Mouse (Mus musculus) MEL (cell line): ENCODE measurements at regions not wholly inside any gene's neighbourhood (a gene's known extent, or its start where the extent isn't known, plus 50 kb on each side); places are given as distances from the start of the nearest gene placed in this dataset.

Experiments used
- DNase-seq: peaks from one replicate; pipeline ENCODE4 v3.0.0; 2011; ENCODE audit warnings: low read depth, low spot score
- H3K27ac ChIP-seq: 2 replicates; pipeline ENCODE4 v1.5.1; 2012; ENCODE audit warnings: low read depth, mild to moderate bottlenecking, control low read depth, low read length, moderate library complexity; ENCODE audit not compliant: control insufficient read depth
- H3K27me3 ChIP-seq, 2 experiments: fragments of 150-350 bp in 1 of 2; sonication (generic) in 1 of 2; 2 replicates each; pipeline ENCODE4 v1.6.1; 2012; ENCODE audit warnings: low read length in 2 of 2, mild to moderate bottlenecking in 2 of 2, improper control_type of control experiment in 1 of 2, moderate library complexity in 1 of 2; ENCODE audit not compliant: insufficient read depth in 2 of 2, control insufficient read depth in 1 of 2
- H3K36me3 ChIP-seq, 2 experiments: 2 replicates each; pipeline ENCODE4 v1.6.1; 2012 to 2014; ENCODE audit warnings: low read length in 2 of 2, improper control_type of control experiment in 1 of 2, inconsistent platforms in 1 of 2, mild to moderate bottlenecking in 1 of 2; ENCODE audit not compliant: insufficient read depth in 2 of 2, control insufficient read depth in 1 of 2
- H3K4me1 ChIP-seq, 2 experiments: fragments of 150-350 bp in 1 of 2; sonication (generic) in 1 of 2; 2 replicates each; pipeline ENCODE4 v1.6.1; 2012; ENCODE audit warnings: low read length in 2 of 2, improper control_type of control experiment in 1 of 2, mild to moderate bottlenecking in 1 of 2; ENCODE audit not compliant: insufficient read depth in 2 of 2, control insufficient read depth in 1 of 2
- H3K4me3 ChIP-seq, 2 experiments: fragments of 150-350 bp in 1 of 2; sonication (generic) in 1 of 2; 2 replicates each; pipeline ENCODE4 v1.5.1; 2012; ENCODE audit warnings: low read depth in 2 of 2, low read length in 2 of 2, mild to moderate bottlenecking in 2 of 2, moderate library complexity in 2 of 2, control low read depth in 1 of 2, improper control_type of control experiment in 1 of 2; ENCODE audit not compliant: control insufficient read depth in 1 of 2, insufficient read depth in 1 of 2
- H3K79me2 ChIP-seq: 2 replicates; pipeline ENCODE4 v1.6.1; 2012; ENCODE audit warnings: mild to moderate bottlenecking, low read length, moderate library complexity; ENCODE audit not compliant: control insufficient read depth, poor library complexity, insufficient read depth
- H3K9ac ChIP-seq: 2 replicates; pipeline ENCODE4 v1.6.1; 2012; ENCODE audit warnings: low read depth, mild to moderate bottlenecking, control low read depth, low read length, moderate library complexity; ENCODE audit not compliant: control insufficient read depth, poor library complexity, severe bottlenecking
- H3K9me3 ChIP-seq: fragments of 150-350 bp; sonication (generic); replicated peaks from 2 replicates; pipeline ENCODE4 v1.6.1; 2012; ENCODE audit warnings: mild to moderate bottlenecking, low read length, improper control_type of control experiment, moderate library complexity; ENCODE audit not compliant: insufficient read depth
- BHLHE40 ChIP-seq: IDR thresholded peaks from 2 replicates; pipeline ENCODE4 v1.6.1; 2012; ENCODE audit warnings: low read depth, mild to moderate bottlenecking, inconsistent platforms, low read length, improper control_type of control experiment, borderline replicate concordance
- CHD2 ChIP-seq: IDR thresholded peaks from 2 replicates; pipeline ENCODE4 v1.6.1; 2011; ENCODE audit warnings: low read length, improper control_type of control experiment
- GABPA ChIP-seq: IDR thresholded peaks from 2 replicates; pipeline ENCODE4 v1.6.1; 2012; ENCODE audit warnings: low read depth, mild to moderate bottlenecking, inconsistent platforms, low read length, improper control_type of control experiment, moderate library complexity
- MAFK ChIP-seq: IDR thresholded peaks from 2 replicates; pipeline ENCODE4 v1.6.1; 2011; ENCODE audit warnings: low read depth, mild to moderate bottlenecking, low read length, improper control_type of control experiment, borderline replicate concordance
- MEF2A ChIP-seq: IDR thresholded peaks from 2 replicates; pipeline ENCODE4 v1.6.1; 2014; ENCODE audit warnings: low read depth, mild to moderate bottlenecking, inconsistent platforms, low read length, improper control_type of control experiment; ENCODE audit not compliant: poor library complexity, insufficient replicate concordance, severe bottlenecking; ENCODE audit errors: extremely low read depth
- MYB ChIP-seq: IDR thresholded peaks from 2 replicates; pipeline ENCODE4 v1.6.1; 2011; ENCODE audit warnings: mild to moderate bottlenecking, low read depth, low read length, improper control_type of control experiment
- MYC ChIP-seq: IDR thresholded peaks from 2 replicates; pipeline ENCODE4 v1.6.1; 2011; ENCODE audit warnings: low read depth, mild to moderate bottlenecking, low read length, improper control_type of control experiment, moderate library complexity
- NRF1 ChIP-seq: IDR thresholded peaks from 2 replicates; pipeline ENCODE4 v1.6.1; 2014; ENCODE audit warnings: low read depth, mild to moderate bottlenecking, inconsistent platforms, low read length, improper control_type of control experiment, moderate library complexity; ENCODE audit not compliant: poor library complexity, insufficient read depth, severe bottlenecking
- POLR2AphosphoS2 ChIP-seq: IDR thresholded peaks from 2 replicates; pipeline ENCODE4 v1.6.1; 2011; ENCODE audit warnings: low read length, improper control_type of control experiment
- POLR2AphosphoS5 ChIP-seq: IDR thresholded peaks from 2 replicates; pipeline ENCODE4 v1.6.1; 2012; ENCODE audit warnings: low read depth, borderline replicate concordance, mild to moderate bottlenecking, inconsistent platforms, low read length, moderate library complexity, mixed read lengths
- RAD21 ChIP-seq: IDR thresholded peaks from 2 replicates; pipeline ENCODE4 v1.6.1; 2011; ENCODE audit warnings: mild to moderate bottlenecking, low read depth, low read length, improper control_type of control experiment
- SIN3A ChIP-seq: IDR thresholded peaks from 2 replicates; pipeline ENCODE4 v1.6.1; 2012; ENCODE audit warnings: low read length, improper control_type of control experiment, inconsistent platforms
- SMC3 ChIP-seq: IDR thresholded peaks from 2 replicates; pipeline ENCODE4 v1.6.1; 2011; ENCODE audit warnings: low read depth, low read length, improper control_type of control experiment
- TBP ChIP-seq: IDR thresholded peaks from 2 replicates; pipeline ENCODE4 v1.8.0; 2011; ENCODE audit warnings: low read depth, low read length, improper control_type of control experiment
- UBTF ChIP-seq: IDR thresholded peaks from 2 replicates; pipeline ENCODE4 v1.6.1; 2012; ENCODE audit warnings: low read depth, mild to moderate bottlenecking, inconsistent platforms, low read length, improper control_type of control experiment, moderate library complexity, borderline replicate concordance; ENCODE audit not compliant: insufficient read depth
- USF2 ChIP-seq, 2 experiments: IDR thresholded peaks; 2 replicates each; pipeline ENCODE4 v1.6.1; 2011 to 2012; ENCODE audit warnings: improper control_type of control experiment in 2 of 2, low read length in 2 of 2, borderline replicate concordance in 1 of 2, inconsistent platforms in 1 of 2, low read depth in 1 of 2, mild to moderate bottlenecking in 1 of 2; ENCODE audit not compliant: insufficient read depth in 1 of 2
- ZNF384 ChIP-seq: IDR thresholded peaks from 2 replicates; pipeline ENCODE4 v1.6.1; 2012; ENCODE audit warnings: low read depth, mild to moderate bottlenecking, inconsistent platforms, low read length, improper control_type of control experiment

GRCm38 (mm10) chr7:89051240-89051639, 352.8 kb downstream of the Tmem135 start:
- TF ChIP-seq CHD2 = no peak
- no peak for TF ChIP-seq MAFK
- no peak for TF ChIP-seq BHLHE40
- TF ChIP-seq POLR2AphosphoS5 = no peak
- no peak for TF ChIP-seq SIN3A
- no peak for TF ChIP-seq NRF1
- TF ChIP-seq MYB = no peak
- TF ChIP-seq USF2 (IDR thresholded peaks at IDR 0.05; ENCODE audit: borderline replicate concordance in 1 of 2, insufficient read depth in 1 of 2, low read depth in 1 of 2, low read length in 2 of 2) = no peak
- no peak for TF ChIP-seq TBP
- no peak for TF ChIP-seq SMC3
- TF ChIP-seq, all 39 proteins: peak for 0
- Histone ChIP-seq H3K27me3 (no peaks in the 10 kb centered on the region; a peak in 1 of 4 replicates), H3K4me1 (no peaks in the 10 kb centered on the region), H3K9ac (no peak overlapping the region), H3K79me2 (no peaks in the 10 kb centered on the region), H3K27ac (no peak overlapping the region), H3K36me3 (no peaks in the 10 kb centered on the region), H3K4me3 (no peak overlapping the region), H3K9me3 (no peaks in the 10 kb centered on the region)
- no peak for DNase-seq

GRCm38 (mm10) chr7:89046405-89047217, 357.4 kb downstream of the Tmem135 start:
- Histone ChIP-seq H3K27me3 (no peaks in the 10 kb centered on the region), H3K4me1 (no peaks in the 10 kb centered on the region), H3K79me2 (no peaks in the 10 kb centered on the region), H3K27ac (no peak overlapping the region), H3K4me3 (no peak overlapping the region), H3K36me3 (no peaks in the 10 kb centered on the region), H3K9ac (no peak overlapping the region), H3K9me3 (no peaks in the 10 kb centered on the region)
- TF ChIP-seq POLR2AphosphoS2 = no peak
- TF ChIP-seq BHLHE40 = no peak
- no peak for TF ChIP-seq RAD21
- TF ChIP-seq UBTF = no peak
- no peak for TF ChIP-seq MYC
- TF ChIP-seq ZNF384 = no peak
- no peak for TF ChIP-seq USF2 (IDR thresholded peaks at IDR 0.05; ENCODE audit: borderline replicate concordance in 1 of 2, insufficient read depth in 1 of 2, low read depth in 1 of 2, low read length in 2 of 2)
- TF ChIP-seq MEF2A = no peak
- no peak for TF ChIP-seq GABPA
- DNase-seq = no peak
